Mouse (Mus musculus) hindbrain, embryonic 12.5 days (tissue): ENCODE measurements around the gene Chd9. TPM values are rescaled to one million over a fixed set of nuclear protein-coding genes. Genes with fewer than 3 reads are reported as not detected.
"Not testable (repeated sequence)": the region's sequence is repeated elsewhere in the genome, so short reads cannot be mapped to it uniquely, and the experiment has no call there.

Experiments
- ATAC-seq: fragments of 200-750 bp; cut with Nextera tagmentation; 2 replicates; pipeline ENCODE4 v1.8.0; 2017; ENCODE audit warnings: moderate TSS enrichment; ENCODE audit not compliant: low FRiP score
- H3K27ac ChIP-seq: fragments of 300-500 bp; sonication (generic); 2 replicates; pipeline ENCODE4 v1.5.1; 2016; ENCODE audit warnings: mild to moderate bottlenecking
- H3K27me3 ChIP-seq: fragments of 300-500 bp; sonication (generic); 2 replicates; pipeline ENCODE4 v1.6.1; 2016; ENCODE audit warnings: mild to moderate bottlenecking
- H3K36me3 ChIP-seq: fragments of 300-500 bp; sonication (generic); 2 replicates; pipeline ENCODE4 v1.6.1; 2016; ENCODE audit warnings: mild to moderate bottlenecking
- H3K4me1 ChIP-seq: fragments of 300-500 bp; sonication (generic); 2 replicates; pipeline ENCODE4 v1.6.1; 2016
- H3K4me2 ChIP-seq: fragments of 300-500 bp; sonication (generic); replicated peaks from 2 replicates; pipeline ENCODE4 v1.6.1; 2016; ENCODE audit warnings: mild to moderate bottlenecking
- H3K4me3 ChIP-seq: fragments of 300-500 bp; sonication (generic); 2 replicates; pipeline ENCODE4 v1.5.1; 2016; ENCODE audit warnings: mild to moderate bottlenecking
- H3K9ac ChIP-seq: fragments of 300-500 bp; sonication (generic); 2 replicates; pipeline ENCODE4 v1.6.1; 2016; ENCODE audit warnings: mild to moderate bottlenecking, moderate library complexity
- H3K9me3 ChIP-seq: fragments of 300-500 bp; sonication (generic); replicated peaks from 2 replicates; pipeline ENCODE4 v1.6.1; 2016; ENCODE audit warnings: mild to moderate bottlenecking
- WGBS: fragments of 180-500 bp; shearing (Covaris S2); methylation state at CpG from one replicate; pipeline ENCODE4 v1.1.7; 2016; 5-methylcytosine and 5-hydroxymethylcytosine counted together
- polyA plus RNA-seq: library from polyadenylated mRNA; unstranded; fragments of >200 nt; fragmentation: Nextera tagmentation; extraction: Ambion mirVana; gene quantifications from 2 replicates; pipeline ENCODE4 v1.2.1, GENCODE M21; 2016

The Chd9 gene
- polyA plus RNA-seq, 1 experiment from 2014 or later, result 83.7 TPM

GRCm38 (mm10) chr8:90904171-90904706 is 76.1 kb downstream of the Chd9 start:
- Histone ChIP-seq H3K4me2 (no peak overlapping the region), H3K4me3 (no peak overlapping the region), H3K9ac (no peak overlapping the region), H3K36me3 (no peaks in the 10 kb centered on the region), H3K4me1 (peaks cover 10% of the 10 kb centered on the region), H3K27me3 (no peaks in the 10 kb centered on the region), H3K27ac (no peak overlapping the region), H3K9me3 (no peaks in the 10 kb centered on the region)
- 67% methylated on average over 2 of the region's 2 CpGs for WGBS
- no peak for ATAC-seq

GRCm38 (mm10) chr8:90906922-90907321 is 78.8 kb downstream of the Chd9 start:
- no peak overlapping the region for H3K4me3 ChIP-seq
- peaks cover 14% of the 10 kb centered on the region for H3K4me1 ChIP-seq
- no peak overlapping the region for H3K9ac ChIP-seq
- 0 out of 2 replicates have a peak overlapping the region, but pooled peaks have one; percentile 92 for H3K4me2 ChIP-seq
- no peak for ATAC-seq
- H3K27me3 ChIP-seq, result no peaks in the 10 kb centered on the region
- H3K27ac ChIP-seq, result no peak overlapping the region
- H3K9me3 ChIP-seq, result no peaks in the 10 kb centered on the region
- 92% methylated on average over 4 of the region's 4 CpGs for WGBS
- no peaks in the 10 kb centered on the region for H3K36me3 ChIP-seq

- Histone ChIP-seq H3K27me3 (no peaks in the 10 kb centered on the region), H3K4me2 (peak overlapping the region; percentile 92), H3K4me3 (peak overlapping the region; percentile 78), H3K27ac (peak overlapping the region; percentile 89; the same call in 1 of the 2 replicates), H3K36me3 (no peaks in the 10 kb centered on the region), H3K9ac (peak overlapping the region; percentile 79), H3K9me3 (no peaks in the 10 kb centered on the region), H3K4me1 (peaks cover 14% of the 10 kb centered on the region)
- no peak for ATAC-seq
- WGBS, result 18% methylated on average over 10 of the region's 10 CpGs
Observed at GRCm38 (mm10) chr8:90907516-90907847, 79.3 kb downstream of the Chd9 start.

GRCm38 (mm10) chr8:90907848-90908551 is 79.8 kb downstream of the Chd9 start:
- WGBS, result 0% methylated on average over 69 of the region's 89 CpGs
- Histone ChIP-seq H3K9me3 (no peaks in the 10 kb centered on the region), H3K4me2 (peak overlapping the region; percentile 92), H3K4me3 (peak overlapping the region; percentile 78), H3K36me3 (no peaks in the 10 kb centered on the region), H3K27ac (peak overlapping the region; percentile 89), H3K4me1 (peaks cover 14% of the 10 kb centered on the region), H3K27me3 (no peaks in the 10 kb centered on the region), H3K9ac (peak overlapping the region; percentile 79)
- ATAC-seq, result peak; percentile 98

- Histone ChIP-seq H3K9ac (peak overlapping the region; percentile 79), H3K4me1 (peaks cover 14% of the 10 kb centered on the region), H3K36me3 (no peaks in the 10 kb centered on the region), H3K9me3 (no peaks in the 10 kb centered on the region), H3K27me3 (no peaks in the 10 kb centered on the region), H3K4me3 (peak overlapping the region; percentile 78), H3K27ac (peak overlapping the region; percentile 89), H3K4me2 (peak overlapping the region; percentile 92)
- ATAC-seq, result peak; percentile 36
- WGBS, result under 1% methylated on average over 85 of the region's 89 CpGs
Observed at GRCm38 (mm10) chr8:90908580-90909471, 80.7 kb downstream of the Chd9 start.

GRCm38 (mm10) chr8:90923158-90923905 is 95.2 kb downstream of the Chd9 start:
- no peak overlapping the region for H3K9ac ChIP-seq
- no peak for ATAC-seq
- H3K27ac ChIP-seq, result no peak overlapping the region
- 84% methylated on average over 3 of the region's 3 CpGs for WGBS
- no peak overlapping the region for H3K4me2 ChIP-seq
- H3K9me3 ChIP-seq, result no peaks in the 10 kb centered on the region
- no peak overlapping the region for H3K4me3 ChIP-seq
- no peaks in the 10 kb centered on the region for H3K36me3 ChIP-seq
- H3K4me1 ChIP-seq, result no peaks in the 10 kb centered on the region
- no peaks in the 10 kb centered on the region for H3K27me3 ChIP-seq

- no peak overlapping the region for H3K27ac ChIP-seq
- H3K36me3 ChIP-seq, result peaks cover 5% of the 10 kb centered on the region; the same call in 1 of the 2 replicates
- H3K27me3 ChIP-seq, result no peaks in the 10 kb centered on the region
- H3K9ac ChIP-seq, result no peak overlapping the region
- no peak overlapping the region for H3K4me3 ChIP-seq
- no peaks in the 10 kb centered on the region for H3K4me1 ChIP-seq
- WGBS, result 84% methylated on average over 1 of the region's 1 CpGs
- H3K4me2 ChIP-seq, result no peak overlapping the region
- ATAC-seq, result no peak
- H3K9me3 ChIP-seq, result no peaks in the 10 kb centered on the region
Observed at GRCm38 (mm10) chr8:90928412-90928811, 100.3 kb downstream of the Chd9 start.

- not testable (repeated sequence) for H3K4me2 ChIP-seq, H3K36me3 ChIP-seq, H3K27ac ChIP-seq, ATAC-seq, H3K4me1 ChIP-seq, H3K9ac ChIP-seq, H3K4me3 ChIP-seq, H3K9me3 ChIP-seq, H3K27me3 ChIP-seq
Observed at GRCm38 (mm10) chr8:90930125-90930524, 102.0 kb downstream of the Chd9 start.

GRCm38 (mm10) chr8:90932934-90933333 is 104.8 kb downstream of the Chd9 start:
- no peak overlapping the region for H3K4me3 ChIP-seq
- no peak overlapping the region for H3K27ac ChIP-seq
- H3K36me3 ChIP-seq, result peaks cover 5% of the 10 kb centered on the region; the same call in 1 of the 2 replicates
- H3K9ac ChIP-seq, result no peak overlapping the region
- H3K9me3 ChIP-seq, result no peaks in the 10 kb centered on the region
- H3K27me3 ChIP-seq, result no peaks in the 10 kb centered on the region
- ATAC-seq, result no peak
- WGBS, result 57% methylated on average over 11 of the region's 11 CpGs
- no peak overlapping the region for H3K4me2 ChIP-seq
- H3K4me1 ChIP-seq, result no peaks in the 10 kb centered on the region

GRCm38 (mm10) chr8:90934786-90935185 is 106.6 kb downstream of the Chd9 start:
- H3K4me3 ChIP-seq, result no peak overlapping the region
- peaks cover 5% of the 10 kb centered on the region; the same call in 1 of the 2 replicates for H3K36me3 ChIP-seq
- H3K9ac ChIP-seq, result no peak overlapping the region
- H3K9me3 ChIP-seq, result no peaks in the 10 kb centered on the region
- ATAC-seq, result no peak
- H3K4me1 ChIP-seq, result no peaks in the 10 kb centered on the region
- no peak overlapping the region for H3K4me2 ChIP-seq
- 89% methylated on average over 1 of the region's 1 CpGs for WGBS
- H3K27ac ChIP-seq, result no peak overlapping the region
- no peaks in the 10 kb centered on the region for H3K27me3 ChIP-seq

GRCm38 (mm10) chr8:90936840-90937239 is 108.7 kb downstream of the Chd9 start:
- ATAC-seq, result no peak
- Histone ChIP-seq H3K36me3 (peaks cover 5% of the 10 kb centered on the region; the same call in 1 of the 2 replicates), H3K4me1 (no peaks in the 10 kb centered on the region), H3K4me2 (no peak overlapping the region), H3K27ac (no peak overlapping the region), H3K9me3 (no peaks in the 10 kb centered on the region), H3K27me3 (no peaks in the 10 kb centered on the region), H3K9ac (no peak overlapping the region), H3K4me3 (no peak overlapping the region)
- 37% methylated on average over 1 of the region's 1 CpGs for WGBS
